Mouse (Mus musculus): ENCODE results near the gene Aggf1. TPM values are rescaled to one million over a fixed set of nuclear protein-coding genes. Genes with fewer than 3 reads are reported as not detected.

Aggf1 gene
- polyA plus RNA-seq, 1 experiment from 2014 or later: 46.4 TPM

DNA sequence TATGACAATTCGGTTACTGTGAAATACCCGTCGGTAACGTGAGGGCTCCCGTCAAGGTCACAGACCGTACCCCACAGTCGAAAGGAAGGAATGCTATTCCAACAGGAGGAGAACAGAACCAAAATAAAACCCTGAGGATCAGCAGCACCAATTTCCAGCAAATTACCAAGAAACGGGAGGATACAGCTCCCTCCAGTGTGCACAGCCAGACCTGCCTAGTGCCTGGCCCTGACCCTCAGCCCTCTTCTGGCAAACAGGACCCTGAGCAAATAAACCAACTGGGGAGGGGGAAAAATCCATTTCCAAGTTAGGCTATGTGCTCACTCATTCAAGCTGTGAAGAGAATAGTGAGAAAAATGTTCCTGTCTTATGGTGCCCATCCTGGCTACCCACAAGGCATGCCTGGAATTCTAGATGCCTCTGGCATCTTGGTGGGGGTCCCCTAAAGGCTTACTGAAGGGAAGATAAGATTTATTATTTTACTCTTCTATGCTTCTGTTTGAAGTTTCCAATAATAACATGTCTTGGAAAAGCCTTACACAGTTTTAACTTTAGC lies 68.0 kb downstream of the Aggf1 start:
- no peak overlapping the region for H3K9ac ChIP-seq (replicated peaks; ENCODE audit: low read length)
- no peaks in the 10 kb centered on the region for H3K9me3 ChIP-seq (ENCODE audit: control insufficient read depth, low read length)
- no peak overlapping the region for H3K4me3 ChIP-seq (replicated peaks; ENCODE audit: low read depth, low read length)
- H3K27me3 ChIP-seq (ENCODE audit: control insufficient read depth, insufficient read depth, low read length): no peaks in the 10 kb centered on the region
- H3K4me2 ChIP-seq (ENCODE audit: low read length): no peak overlapping the region
- H3K27ac ChIP-seq (replicated peaks; ENCODE audit: low read depth, low read length): no peak overlapping the region
- ATAC-seq (ENCODE audit: low FRiP score, low TSS enrichment): no peak
- no peaks in the 10 kb centered on the region for H3K4me1 ChIP-seq (ENCODE audit: control insufficient read depth, insufficient read depth, low read length)
- WGBS: 85% methylated on average over 8 of the region's 8 CpGs
- H3K36me3 ChIP-seq (ENCODE audit: control insufficient read depth, insufficient read depth, low read length): no peaks in the 10 kb centered on the region
- DNase-seq: no peak

DNA sequence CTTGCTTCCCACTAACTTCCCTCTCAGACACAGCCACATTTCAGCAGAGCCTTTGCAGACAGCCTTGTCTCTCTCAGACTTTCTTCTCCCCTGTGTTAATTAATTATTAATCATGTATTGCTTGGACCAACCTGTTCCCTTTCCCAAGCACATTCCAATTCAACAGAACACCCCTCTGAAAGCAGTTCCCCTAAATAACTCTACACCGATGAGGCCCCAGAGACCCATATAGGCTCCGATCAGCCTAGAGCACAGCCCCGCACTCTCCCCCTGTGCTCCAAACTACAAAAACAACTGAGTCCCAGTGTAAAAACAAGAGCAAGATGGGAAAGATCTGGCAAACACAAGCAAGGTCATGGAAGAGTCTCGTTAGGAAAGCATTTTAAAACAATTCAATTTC lies 68.6 kb downstream of the Aggf1 start:
- ATAC-seq (ENCODE audit: low FRiP score, low TSS enrichment) (no peak), DNase-seq (no peak)
- Histone ChIP-seq H3K4me1 (ENCODE audit: control insufficient read depth, insufficient read depth, low read length) (no peaks in the 10 kb centered on the region), H3K36me3 (ENCODE audit: control insufficient read depth, insufficient read depth, low read length) (no peaks in the 10 kb centered on the region), H3K4me3 (replicated peaks; ENCODE audit: low read depth, low read length) (no peak overlapping the region), H3K9ac (replicated peaks; ENCODE audit: low read length) (no peak overlapping the region), H3K27ac (replicated peaks; ENCODE audit: low read depth, low read length) (no peak overlapping the region), H3K27me3 (ENCODE audit: control insufficient read depth, insufficient read depth, low read length) (no peaks in the 10 kb centered on the region), H3K4me2 (ENCODE audit: low read length) (no peak overlapping the region), H3K9me3 (ENCODE audit: control insufficient read depth, low read length) (no peaks in the 10 kb centered on the region)
- 90% methylated on average over 4 of the region's 4 CpGs for WGBS

Other genes starting within 250 kb of the Aggf1 start
- gene Pde8b, start 125.0 kb downstream of the Aggf1 start, polyA plus RNA-seq (2014; fragmentation: Nextera tagmentation; extraction: Ambion mirVana): 7.3 and 7.5 TPM in 2 replicates
- gene Zbed3, start 51.7 kb downstream of the Aggf1 start, polyA plus RNA-seq (2014; fragmentation: Nextera tagmentation; extraction: Ambion mirVana): 32.9 and 37.9 TPM in 2 replicates
- gene Crhbp, start 69.6 kb upstream of the Aggf1 start, polyA plus RNA-seq (2014; fragmentation: Nextera tagmentation; extraction: Ambion mirVana): 3.2 and 3.3 TPM in 2 replicates
- gene S100z, start 103.4 kb upstream of the Aggf1 start, polyA plus RNA-seq (2014; fragmentation: Nextera tagmentation; extraction: Ambion mirVana): not detected in 2 replicates
- 0.08 and 0.12 TPM in 2 replicates for gene F2rl1, start 149.9 kb upstream of the Aggf1 start, polyA plus RNA-seq (2014; fragmentation: Nextera tagmentation; extraction: Ambion mirVana)
- gene F2r, start 243.1 kb upstream of the Aggf1 start, polyA plus RNA-seq (2014; fragmentation: Nextera tagmentation; extraction: Ambion mirVana): 53.5 and 78.8 TPM in 2 replicates

Data from midbrain, embryonic 14.5 days (tissue).